Mouse (Mus musculus) olfactory bulb, adult 2 months (tissue): ENCODE data around the gene Tcf3.

Experiments
- CTCF ChIP-seq: fragments of 200-500 bp; IDR thresholded peaks from 2 replicates; pipeline ENCODE4 v1.5.1; 2012; ENCODE audit warnings: low read depth, mild to moderate bottlenecking, low read length, moderate library complexity; ENCODE audit not compliant: insufficient read depth
- POLR2A ChIP-seq: fragments of 200-500 bp; IDR thresholded peaks from 2 replicates; pipeline ENCODE4 v1.6.1; 2012; ENCODE audit warnings: mild to moderate bottlenecking, low read depth, low read length, moderate library complexity; ENCODE audit not compliant: insufficient read depth

GRCm38 (mm10) chr10:80384709-80385108 is 48.7 kb downstream of the Tcf3 start:
- TF ChIP-seq CTCF (no peak), POLR2A (no peak)
